Mouse (Mus musculus) embryonic facial prominence, embryonic 15.5 days (tissue): ENCODE data around the gene Ereg. TPM values are rescaled to one million over a fixed set of nuclear protein-coding genes. Genes with fewer than 3 reads are reported as not detected.

Experiments used
- ATAC-seq: fragments of 200-750 bp; cut with Nextera tagmentation; 2 replicates; pipeline ENCODE4 v1.8.0; 2017; ENCODE audit warnings: low read depth, moderate TSS enrichment; ENCODE audit not compliant: insufficient number of reproducible peaks, low FRiP score, low TSS enrichment
- H3K27ac ChIP-seq: fragments of 300-500 bp; sonication (generic); replicated peaks from 2 replicates; pipeline ENCODE4 v1.5.1; 2015; ENCODE audit warnings: mild to moderate bottlenecking, inconsistent platforms
- H3K27me3 ChIP-seq: fragments of 300-500 bp; sonication (generic); 2 replicates; pipeline ENCODE4 v1.6.1; 2015; ENCODE audit warnings: inconsistent platforms
- H3K36me3 ChIP-seq: fragments of 300-500 bp; sonication (generic); 2 replicates; pipeline ENCODE4 v1.6.1; 2015; ENCODE audit warnings: mild to moderate bottlenecking, inconsistent platforms
- H3K4me1 ChIP-seq: fragments of 300-500 bp; sonication (generic); 2 replicates; pipeline ENCODE4 v1.6.1; 2015; ENCODE audit warnings: inconsistent platforms
- H3K4me2 ChIP-seq: fragments of 300-500 bp; sonication (generic); replicated peaks from 2 replicates; pipeline ENCODE4 v1.6.1; 2015; ENCODE audit warnings: mild to moderate bottlenecking, inconsistent platforms
- H3K4me3 ChIP-seq: fragments of 300-500 bp; sonication (generic); replicated peaks from 2 replicates; pipeline ENCODE4 v1.5.1; 2015; ENCODE audit warnings: mild to moderate bottlenecking, inconsistent platforms
- H3K9ac ChIP-seq: fragments of 300-500 bp; sonication (generic); 2 replicates; pipeline ENCODE4 v1.6.1; 2015; ENCODE audit warnings: inconsistent platforms
- H3K9me3 ChIP-seq: fragments of 300-500 bp; sonication (generic); replicated peaks from 2 replicates; pipeline ENCODE4 v1.6.1; 2016; ENCODE audit warnings: inconsistent platforms
- WGBS: fragments of 180-500 bp; shearing (Covaris S2); methylation state at CpG from one replicate; pipeline ENCODE4 v1.1.7; 2015; 5-methylcytosine and 5-hydroxymethylcytosine counted together
- polyA plus RNA-seq: library from polyadenylated mRNA; unstranded; fragments of >200 nt; fragmentation: Nextera tagmentation; extraction: Ambion mirVana; gene quantifications from 2 replicates; pipeline ENCODE4 v1.2.1, GENCODE M21; 2015

Ereg gene
- polyA plus RNA-seq, 1 experiment from 2014 or later: 0.56 TPM

GRCm38 (mm10) chr5:91073626-91074025 is 796 bp upstream of the Ereg start:
- Histone ChIP-seq H3K27ac (no peak overlapping the region), H3K9me3 (no peaks in the 10 kb centered on the region), H3K4me1 (peaks cover 6% of the 10 kb centered on the region; the same call in 1 of the 2 replicates), H3K36me3 (no peaks in the 10 kb centered on the region), H3K4me3 (no peak overlapping the region), H3K9ac (no peak overlapping the region), H3K4me2 (0 out of 2 replicates have a peak overlapping the region, but pooled peaks have one; percentile 50), H3K27me3 (peaks cover 12% of the 10 kb centered on the region; the same call in 1 of the 2 replicates)
- ATAC-seq: no peak
- 77% methylated on average over 8 of the region's 8 CpGs for WGBS

- peak overlapping the region; percentile 50 for H3K4me2 ChIP-seq
- H3K27me3 ChIP-seq: peaks cover 12% of the 10 kb centered on the region; the same call in 1 of the 2 replicates
- peaks cover 6% of the 10 kb centered on the region; the same call in 1 of the 2 replicates for H3K4me1 ChIP-seq
- 43% methylated on average over 8 of the region's 8 CpGs for WGBS
- ATAC-seq: no peak
- no peak overlapping the region for H3K27ac ChIP-seq
- H3K36me3 ChIP-seq: no peaks in the 10 kb centered on the region
- H3K9ac ChIP-seq: no peak overlapping the region
- H3K9me3 ChIP-seq: no peaks in the 10 kb centered on the region
- peak overlapping the region; percentile 28 for H3K4me3 ChIP-seq
Measured at GRCm38 (mm10) chr5:91074026-91074425, 396 bp upstream of the Ereg start.

- Histone ChIP-seq H3K36me3 (no peaks in the 10 kb centered on the region), H3K4me2 (peak overlapping the region; percentile 50; the same call in 1 of the 2 replicates), H3K27ac (no peak overlapping the region), H3K9me3 (no peaks in the 10 kb centered on the region), H3K4me1 (peaks cover 6% of the 10 kb centered on the region; the same call in 1 of the 2 replicates), H3K9ac (no peak overlapping the region), H3K27me3 (peaks cover 12% of the 10 kb centered on the region; the same call in 1 of the 2 replicates), H3K4me3 (peak overlapping the region; percentile 28; the same call in 1 of the 2 replicates)
- 65% methylated on average over 1 of the region's 1 CpGs for WGBS
- ATAC-seq: no peak
Measured at GRCm38 (mm10) chr5:91075021-91075420, 599 bp downstream of the Ereg start.

- H3K9ac ChIP-seq: no peak overlapping the region
- H3K4me1 ChIP-seq: no peaks in the 10 kb centered on the region
- no peak overlapping the region for H3K27ac ChIP-seq
- no peaks in the 10 kb centered on the region for H3K27me3 ChIP-seq
- H3K9me3 ChIP-seq: no peaks in the 10 kb centered on the region
- H3K36me3 ChIP-seq: no peaks in the 10 kb centered on the region
- H3K4me3 ChIP-seq: no peak overlapping the region
- 65% methylated on average over 5 of the region's 5 CpGs for WGBS
- no peak for ATAC-seq
- no peak overlapping the region for H3K4me2 ChIP-seq
Measured at GRCm38 (mm10) chr5:91083016-91083415, 8.6 kb downstream of the Ereg start.

- H3K36me3 ChIP-seq: no peaks in the 10 kb centered on the region
- WGBS: 74% methylated on average over 5 of the region's 5 CpGs
- H3K4me3 ChIP-seq: no peak overlapping the region
- no peaks in the 10 kb centered on the region for H3K4me1 ChIP-seq
- no peak overlapping the region for H3K9ac ChIP-seq
- no peak overlapping the region for H3K4me2 ChIP-seq
- no peaks in the 10 kb centered on the region for H3K27me3 ChIP-seq
- no peak overlapping the region for H3K27ac ChIP-seq
- H3K9me3 ChIP-seq: no peaks in the 10 kb centered on the region
- no peak for ATAC-seq
Measured at GRCm38 (mm10) chr5:91085291-91085690, 10.9 kb downstream of the Ereg start.

- Histone ChIP-seq H3K27ac (no peak overlapping the region), H3K27me3 (no peaks in the 10 kb centered on the region), H3K36me3 (no peaks in the 10 kb centered on the region), H3K9me3 (no peaks in the 10 kb centered on the region), H3K4me1 (no peaks in the 10 kb centered on the region), H3K4me3 (no peak overlapping the region), H3K4me2 (no peak overlapping the region), H3K9ac (no peak overlapping the region)
- 79% methylated on average over 3 of the region's 3 CpGs for WGBS
- ATAC-seq: no peak
Measured at GRCm38 (mm10) chr5:91090301-91090700, 15.9 kb downstream of the Ereg start.

GRCm38 (mm10) chr5:91097911-91098614 is 23.6 kb downstream of the Ereg start:
- no peak for ATAC-seq
- Histone ChIP-seq H3K27me3 (no peaks in the 10 kb centered on the region), H3K36me3 (no peaks in the 10 kb centered on the region), H3K4me3 (no peak overlapping the region), H3K9me3 (no peaks in the 10 kb centered on the region), H3K4me2 (no peak overlapping the region), H3K4me1 (no peaks in the 10 kb centered on the region), H3K27ac (no peak overlapping the region), H3K9ac (no peak overlapping the region)
- WGBS: 84% methylated on average over 10 of the region's 10 CpGs

- Histone ChIP-seq H3K4me3 (no peak overlapping the region), H3K27me3 (no peaks in the 10 kb centered on the region), H3K9ac (no peak overlapping the region), H3K27ac (no peak overlapping the region), H3K4me2 (no peak overlapping the region), H3K36me3 (no peaks in the 10 kb centered on the region), H3K9me3 (no peaks in the 10 kb centered on the region), H3K4me1 (no peaks in the 10 kb centered on the region)
- 81% methylated on average over 5 of the region's 5 CpGs for WGBS
- no peak for ATAC-seq
Measured at GRCm38 (mm10) chr5:91101742-91102141, 27.3 kb downstream of the Ereg start.

GRCm38 (mm10) chr5:91103943-91104665 is 29.7 kb downstream of the Ereg start:
- H3K4me3 ChIP-seq: no peak overlapping the region
- H3K9me3 ChIP-seq: no peaks in the 10 kb centered on the region
- no peak overlapping the region for H3K4me2 ChIP-seq
- H3K27ac ChIP-seq: no peak overlapping the region
- no peak overlapping the region for H3K9ac ChIP-seq
- ATAC-seq: no peak; the same call in 1 of the 2 replicates
- no peaks in the 10 kb centered on the region for H3K4me1 ChIP-seq
- WGBS: 59% methylated on average over 7 of the region's 7 CpGs
- no peaks in the 10 kb centered on the region for H3K27me3 ChIP-seq
- H3K36me3 ChIP-seq: no peaks in the 10 kb centered on the region

- no peak overlapping the region for H3K4me2 ChIP-seq
- 72% methylated on average over 5 of the region's 5 CpGs for WGBS
- H3K27me3 ChIP-seq: no peaks in the 10 kb centered on the region
- H3K4me1 ChIP-seq: no peaks in the 10 kb centered on the region
- H3K4me3 ChIP-seq: no peak overlapping the region
- no peak overlapping the region for H3K9ac ChIP-seq
- no peak overlapping the region for H3K27ac ChIP-seq
- no peak for ATAC-seq
- no peaks in the 10 kb centered on the region for H3K9me3 ChIP-seq
- no peaks in the 10 kb centered on the region for H3K36me3 ChIP-seq
Measured at GRCm38 (mm10) chr5:91106248-91106647, 31.8 kb downstream of the Ereg start.

GRCm38 (mm10) chr5:91110023-91110670 is 35.7 kb downstream of the Ereg start:
- H3K4me2 ChIP-seq: no peak overlapping the region
- WGBS: 68% methylated on average over 6 of the region's 6 CpGs
- no peak for ATAC-seq
- H3K9ac ChIP-seq: no peak overlapping the region
- H3K27ac ChIP-seq: no peak overlapping the region
- no peaks in the 10 kb centered on the region for H3K27me3 ChIP-seq
- H3K4me3 ChIP-seq: no peak overlapping the region
- no peaks in the 10 kb centered on the region for H3K4me1 ChIP-seq
- H3K9me3 ChIP-seq: no peaks in the 10 kb centered on the region
- H3K36me3 ChIP-seq: no peaks in the 10 kb centered on the region
